10 mouse cellular contexts compared by ENCODE assay signal in the genomic region with DNA sequence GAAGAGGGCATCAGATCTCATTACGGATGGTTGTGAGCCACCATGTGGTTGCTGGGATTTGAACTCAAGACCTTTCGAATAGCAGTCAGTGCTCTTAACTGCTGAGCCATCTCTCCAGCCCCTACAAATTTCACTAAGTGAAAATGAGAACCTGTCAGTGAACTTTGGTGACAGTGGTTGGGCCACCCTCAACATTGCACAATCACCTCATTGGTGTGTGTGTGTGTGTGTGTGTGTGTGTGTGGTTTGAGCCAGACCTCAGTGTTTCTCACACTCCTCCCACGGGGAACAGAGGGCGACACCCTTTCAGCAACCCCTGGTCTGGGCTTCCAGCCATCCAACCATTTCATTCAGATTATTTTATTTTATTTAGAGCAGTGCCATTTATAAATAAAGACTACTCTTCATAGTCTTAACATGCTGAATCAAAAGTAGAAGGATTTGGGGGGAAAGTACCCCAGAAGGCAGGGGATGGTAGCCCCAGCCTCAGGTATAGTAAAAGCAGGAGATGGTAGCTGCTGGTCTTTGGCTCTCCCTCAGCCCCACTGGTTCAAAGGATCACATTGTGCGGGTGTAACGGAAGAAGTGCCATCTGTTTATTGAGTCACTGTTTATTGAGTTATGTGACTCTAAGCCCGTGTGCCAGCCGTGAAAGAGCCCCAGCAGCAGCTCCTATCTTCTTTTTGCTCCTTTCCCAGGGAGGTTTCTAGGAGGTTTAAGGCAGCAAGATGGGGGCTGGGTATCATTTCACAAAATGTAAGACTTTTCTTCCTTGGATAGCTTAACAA. TPM values are rescaled to one million over a fixed set of nuclear protein-coding genes. Genes with fewer than 3 reads are reported as not detected.
DNase-seq lines count a peak whose midpoint lies in the region; ATAC-seq and TF ChIP-seq lines count a peak whose summit lies in the region.
"Had no signal": no experiment of that assay in that cellular context is flagged by ENCODE, and none has a peak within 500 bp of the region (broad histone marks: within the 10 kb centered on the region; RNA-seq: fewer than 3 reads in every experiment).

No protein-coding gene starts in this region.

- no peak overlapping the region for H3K4me3 ChIP-seq in gastrocnemius, adult 2 months
- no peak overlapping the region for H3K4me3 ChIP-seq in neural tube, embryonic 13.5 days
- H3K4me3 ChIP-seq in limb, embryonic 14.5 days (replicated peaks; ENCODE audit: low read length) = no peak overlapping the region

- H3K4me2 ChIP-seq in neural tube, embryonic 13.5 days = no peak overlapping the region
- no peak overlapping the region for H3K4me2 ChIP-seq in limb, embryonic 14.5 days (replicated peaks; ENCODE audit: low read depth, low read length, severe bottlenecking)

- TF ChIP-seq CTCF in gastrocnemius, adult 2 months (IDR thresholded peaks at IDR 0.05) = no peak

- intact Hi-C loops in gastrocnemius, adult 2 months (cut with DNase I) = no loop called here

- H3K27ac ChIP-seq in gastrocnemius, adult 2 months = 0 out of 2 replicates have a peak overlapping the region, but pooled peaks have one; percentile 24
- 0 out of 2 replicates have a peak overlapping the region, but pooled peaks have one; percentile 43 for H3K27ac ChIP-seq in neural tube, embryonic 13.5 days (replicated peaks)
- 0 out of 2 replicates have a peak overlapping the region, but pooled peaks have one; percentile 6 for H3K27ac ChIP-seq in limb, embryonic 14.5 days (replicated peaks; ENCODE audit: low read depth, low read length)

- no peak for TF ChIP-seq POLR2A in limb, embryonic 14.5 days (IDR thresholded peaks at IDR 0.05; ENCODE audit: borderline replicate concordance, extremely low read depth, insufficient read depth, insufficient read length)

- 56% methylated on average over 8 of the region's 8 CpGs for WGBS in neural tube, embryonic 13.5 days
- 46% methylated on average over 8 of the region's 8 CpGs for WGBS in limb, embryonic 14.5 days

- 0 out of 2 replicates have a peak, but pooled peaks cover 5% of the 10 kb centered on the region for H3K36me3 ChIP-seq in neural tube, embryonic 13.5 days
- H3K36me3 ChIP-seq in limb, embryonic 14.5 days (ENCODE audit: control insufficient read depth, insufficient read depth, low read length) = peaks cover 12% of the 10 kb centered on the region; the same call in 1 of the 2 replicates

- H3K9me3 ChIP-seq in neural tube, embryonic 13.5 days = no peaks in the 10 kb centered on the region
- H3K9me3 ChIP-seq in limb, embryonic 14.5 days (ENCODE audit: control insufficient read depth, low read length) = no peaks in the 10 kb centered on the region

- no peaks in the 10 kb centered on the region for H3K27me3 ChIP-seq in neural tube, embryonic 13.5 days
- no peaks in the 10 kb centered on the region for H3K27me3 ChIP-seq in limb, embryonic 14.5 days (ENCODE audit: control insufficient read depth, insufficient read depth, low read length)

- no peaks in the 10 kb centered on the region; the same call in 1 of the 2 replicates for H3K4me1 ChIP-seq in neural tube, embryonic 13.5 days (replicated peaks)
- H3K4me1 ChIP-seq in limb, embryonic 14.5 days (ENCODE audit: control insufficient read depth, insufficient read depth, low read length) = peaks cover 10% of the 10 kb centered on the region

- H3K9ac ChIP-seq in neural tube, embryonic 13.5 days = no peak overlapping the region
- no peak overlapping the region for H3K9ac ChIP-seq in limb, embryonic 14.5 days (ENCODE audit: low read depth, low read length, severe bottlenecking)

- ATAC-seq in neural tube, embryonic 13.5 days (ENCODE audit: low read depth) = no peak
- ATAC-seq in limb, embryonic 14.5 days (ENCODE audit: low FRiP score, low read depth) = no peak
- peak; percentile 64 for ATAC-seq in neutrophil, adult 5-6 weeks (ENCODE audit: extremely low read depth, insufficient number of reproducible peaks, low FRiP score, poor library complexity, severe bottlenecking)

- DNase-seq in gastrocnemius, adult 2 months = no peak
- DNase-seq in gastrocnemius, adult 18-20 months (ENCODE audit: low spot score) = no peak
- no peak for DNase-seq in neural tube, embryonic 10.5 days (ENCODE audit: extremely low spot score, low spot score)
- no peak for DNase-seq in limb, embryonic 14.5 days (ENCODE audit: low spot score)
- DNase-seq in right cerebral cortex, adult 18-20 months = no peak
- DNase-seq in adrenal gland, adult 18-20 months (ENCODE audit: low spot score in 2 of 2) = no peak

RNA-seq across cellular contexts. Expression of a gene that starts 2.5 kb away (rescaled TPM):
- total RNA-seq in gastrocnemius, adult 2 months (2021) = not detected
- total RNA-seq in gastrocnemius, adult 18-20 months (2021) = not detected
- polyA plus RNA-seq in neural tube, embryonic 13.5 days (2015; fragmentation: Nextera tagmentation; extraction: Ambion mirVana) = not detected in 2 replicates
- not detected in 2 replicates for polyA plus RNA-seq in limb, embryonic 14.5 days (2012; rRNA removed)
- not detected in 2 replicates for polyA plus RNA-seq in limb, embryonic 14.5 days (2014; fragmentation: Nextera tagmentation; extraction: Ambion mirVana)
- not detected in 2 replicates for total RNA-seq in neutrophil, adult 5-6 weeks (2017)
- total RNA-seq in adrenal gland, adult 18-20 months (2021) = not detected
- total RNA-seq: megakaryocyte-erythroid progenitor cell, adult 5-6 weeks had no signal
- polyA plus RNA-seq: kidney, embryonic 16.5 days had no signal

RNA-seq across cellular contexts. Expression of a gene that starts 22.3 kb away (rescaled TPM):
- 1 to 10 TPM; 4.1 to 5.7 TPM for total RNA-seq in gastrocnemius, adult 2 months (2021)
- 1 to 10 TPM; 4.5 to 4.7 TPM for total RNA-seq in gastrocnemius, adult 18-20 months (2021)
- polyA plus RNA-seq in neural tube, embryonic 13.5 days (2015; fragmentation: Nextera tagmentation; extraction: Ambion mirVana) = 8.3 and 9.6 TPM in 2 replicates
- 12.5 and 12.8 TPM in 2 replicates for polyA plus RNA-seq in limb, embryonic 14.5 days (2012; rRNA removed)
- polyA plus RNA-seq in limb, embryonic 14.5 days (2014; fragmentation: Nextera tagmentation; extraction: Ambion mirVana) = 19.6 and 20.6 TPM in 2 replicates
- total RNA-seq in neutrophil, adult 5-6 weeks (2017) = 52.3 and 60.5 TPM in 2 replicates
- total RNA-seq in adrenal gland, adult 18-20 months (2021) = 10 to 100 TPM; 19.2 to 20.0 TPM

RNA-seq across cellular contexts. Expression of a gene that starts 27.6 kb away (rescaled TPM):
- 10 to 100 TPM; 11.2 to 11.9 TPM for total RNA-seq in gastrocnemius, adult 2 months (2021)
- 10 to 100 TPM; 10.5 to 11.5 TPM for total RNA-seq in gastrocnemius, adult 18-20 months (2021)
- polyA plus RNA-seq in neural tube, embryonic 13.5 days (2015; fragmentation: Nextera tagmentation; extraction: Ambion mirVana) = 5.5 and 7.4 TPM in 2 replicates
- polyA plus RNA-seq in limb, embryonic 14.5 days (2012; rRNA removed) = 9.4 and 10.2 TPM in 2 replicates
- 10.0 and 12.5 TPM in 2 replicates for polyA plus RNA-seq in limb, embryonic 14.5 days (2014; fragmentation: Nextera tagmentation; extraction: Ambion mirVana)
- 5.3 and 6.9 TPM in 2 replicates for total RNA-seq in neutrophil, adult 5-6 weeks (2017)
- total RNA-seq in adrenal gland, adult 18-20 months (2021) = 10 to 100 TPM; 16.3 to 17.4 TPM
